Mouse (Mus musculus) kidney, postnatal 36 days (tissue): ENCODE results near the gene Aim2.

Experiments
- DNase-seq, 2 experiments: peaks; one replicate each; pipeline ENCODE4 v3.0.0; 2021 to 2022; ENCODE audit warnings: mixed read lengths in 2 of 2

The Aim2 gene

GRCm38 (mm10) chr1:173391754-173392153 is 41.1 kb downstream of the Aim2 start:
- no peak for DNase-seq

GRCm38 (mm10) chr1:173398323-173398970 is 47.8 kb downstream of the Aim2 start:
- peak; percentile 29 to 86 for DNase-seq

DNA sequence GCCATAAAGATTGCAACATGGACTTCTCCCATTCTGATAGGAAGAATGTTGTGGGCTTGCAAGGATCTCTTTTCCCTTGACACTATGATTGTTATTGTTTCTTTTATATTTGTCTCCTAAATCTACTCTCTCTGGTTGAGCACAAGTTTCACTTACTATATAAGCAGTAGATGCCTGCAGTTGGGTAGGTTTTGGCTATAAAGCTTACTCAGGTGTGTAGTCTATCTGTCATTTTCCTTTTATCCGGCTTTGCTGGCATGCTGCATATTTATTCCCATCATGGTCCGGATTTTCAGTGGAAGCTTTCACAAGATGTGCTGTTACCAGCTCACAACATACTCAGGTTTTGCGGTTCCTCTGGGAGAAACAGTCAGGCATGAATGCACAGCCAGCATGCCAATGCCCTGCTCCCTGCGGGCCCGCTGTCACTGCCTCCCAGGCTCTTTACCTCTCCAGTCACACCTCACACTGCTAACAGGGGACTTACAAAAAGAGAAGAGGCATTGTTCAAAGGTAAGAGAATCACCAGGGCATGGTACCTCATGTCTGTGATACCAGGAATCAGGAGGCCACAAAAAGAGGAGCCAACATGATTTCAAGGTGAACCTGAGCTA is 54.1 kb downstream of the Aim2 start:
- no peak for DNase-seq

GRCm38 (mm10) chr1:173409066-173409465 is 58.4 kb downstream of the Aim2 start:
- no peak for DNase-seq

GRCm38 (mm10) chr1:173411863-173412262 is 61.2 kb downstream of the Aim2 start:
- DNase-seq, result no peak

DNA sequence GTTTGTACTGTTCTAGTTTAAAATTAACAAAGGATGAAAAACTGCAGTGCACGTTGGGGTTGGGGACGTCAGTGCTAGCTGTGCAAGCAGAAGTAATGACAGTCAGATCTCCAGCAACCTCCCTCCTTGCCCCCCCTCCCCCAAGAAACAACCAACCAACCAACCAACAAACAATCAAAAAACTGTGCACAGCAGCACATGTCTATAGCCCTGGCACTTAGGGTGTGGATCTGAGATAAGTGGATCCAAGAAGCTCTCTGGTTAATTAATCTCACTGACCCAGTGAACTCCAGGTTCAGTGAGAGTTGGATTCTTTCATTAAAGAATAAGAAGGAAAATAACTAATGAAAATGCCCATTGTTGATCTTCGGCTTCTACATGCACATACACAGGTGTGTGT is 64.0 kb downstream of the Aim2 start:
- DNase-seq, result no peak

DNA sequence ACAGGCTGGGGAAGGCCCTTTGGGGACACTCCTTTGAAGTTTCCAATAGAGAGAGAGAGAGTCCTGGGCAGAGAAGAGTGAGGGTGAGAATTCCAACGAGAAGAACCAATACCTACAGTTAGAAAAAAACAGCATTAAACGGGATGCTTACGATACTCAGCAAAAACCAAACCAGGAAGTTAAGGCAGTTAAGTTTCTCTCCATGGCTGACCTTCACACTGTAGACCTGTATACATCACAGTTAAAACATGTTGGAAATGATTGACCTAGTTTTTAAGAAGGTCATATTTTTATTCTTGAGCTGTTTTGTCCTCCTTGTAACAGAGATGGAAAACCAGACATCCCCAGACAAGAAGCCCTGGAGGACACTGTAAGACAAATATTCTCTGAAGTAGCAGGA is 67.8 kb downstream of the Aim2 start:
- no peak for DNase-seq

DNA sequence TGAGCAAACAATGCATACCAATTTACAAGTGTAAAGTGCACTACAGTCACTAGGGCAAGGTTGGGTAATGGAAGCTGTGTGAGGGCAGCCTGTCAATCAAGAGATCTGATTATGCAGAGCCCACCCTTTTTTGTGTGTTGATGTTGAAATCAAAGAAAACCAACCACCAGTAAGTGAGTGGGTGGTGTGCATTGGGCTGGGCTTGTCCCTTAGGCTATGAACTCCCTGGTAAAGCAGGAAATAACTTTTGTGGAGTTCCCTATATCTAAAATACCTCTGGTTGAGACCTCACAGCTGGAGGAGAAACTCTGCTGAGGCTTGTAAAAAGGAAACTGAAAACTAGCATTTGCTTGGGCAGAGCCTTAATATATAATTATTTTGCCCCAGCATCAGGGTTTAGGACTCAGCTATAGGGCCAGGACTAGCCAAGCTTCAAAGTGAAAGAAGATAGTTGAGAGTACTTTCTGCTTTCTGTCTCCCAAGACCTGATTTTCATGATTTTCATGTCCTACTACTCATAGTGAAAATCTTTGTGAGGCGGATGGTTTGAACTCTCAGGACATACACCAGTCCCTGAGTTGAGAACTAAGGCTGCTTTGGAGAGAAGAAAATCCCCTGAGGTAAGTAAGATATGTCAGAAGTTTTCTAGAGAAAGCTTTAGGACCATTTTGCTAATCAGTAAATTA is 68.4 kb downstream of the Aim2 start:
- no peak for DNase-seq

DNA sequence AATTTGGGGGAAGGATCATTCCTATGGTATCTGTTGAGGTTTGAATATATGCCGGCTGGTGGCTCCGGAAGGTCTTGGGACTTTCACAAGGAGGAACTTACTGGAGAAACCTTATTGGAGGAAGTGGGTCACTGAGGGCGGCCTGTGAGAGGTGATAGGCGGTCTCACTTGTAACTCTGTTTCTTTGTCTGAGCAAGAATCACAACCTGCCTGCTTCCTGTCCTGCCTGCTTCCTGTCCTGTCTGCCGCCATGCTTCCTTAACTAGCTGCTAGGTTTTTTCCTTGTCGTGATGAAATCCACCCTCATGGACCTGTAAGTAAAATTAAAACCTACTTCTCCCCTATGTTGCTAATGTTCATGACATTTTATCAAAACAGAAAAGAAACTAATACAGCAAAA is 69.7 kb downstream of the Aim2 start:
- peak; percentile 16 for DNase-seq

DNA sequence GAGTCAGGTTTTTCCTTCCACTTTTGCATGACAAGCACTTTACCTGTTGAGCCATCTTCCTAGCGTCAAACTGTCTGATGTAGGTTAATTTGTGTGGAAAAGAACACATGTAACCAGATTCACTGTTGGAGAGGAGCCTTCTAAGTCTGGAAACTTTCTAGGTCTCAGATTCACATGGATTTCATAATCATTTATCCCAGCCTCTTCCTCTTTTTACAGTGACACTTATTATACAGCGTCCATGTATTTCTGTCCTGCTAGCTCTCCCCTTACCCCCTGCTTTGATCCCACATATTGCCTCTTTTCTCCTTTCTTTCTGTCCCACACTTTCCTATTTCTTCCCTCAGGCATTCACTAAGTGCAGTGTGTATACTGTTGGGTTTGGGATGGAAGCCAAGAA is 75.7 kb downstream of the Aim2 start:
- DNase-seq, result no peak

DNA sequence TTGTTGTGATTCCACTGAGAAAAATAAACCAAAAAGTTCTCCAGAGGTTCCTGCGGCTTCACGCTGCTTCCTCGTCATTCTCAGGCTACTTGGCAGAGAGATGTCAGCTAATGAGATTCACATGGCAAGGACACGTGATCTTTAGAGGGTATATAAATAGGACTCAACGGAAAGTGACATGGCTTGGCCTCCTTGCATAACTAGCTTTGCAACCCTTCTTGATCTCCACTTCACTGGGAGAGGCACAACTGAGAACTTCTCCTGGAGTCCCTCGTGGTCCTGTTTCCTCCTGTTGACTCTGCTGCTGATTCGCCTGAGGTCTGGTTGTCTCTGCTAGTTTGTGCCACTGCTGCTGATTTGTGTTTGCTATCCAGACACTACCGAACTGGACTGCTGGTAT is 76.7 kb downstream of the Aim2 start:
- DNase-seq, result no peak

- DNase-seq, result no peak
Measured at GRCm38 (mm10) chr1:173429995-173430699, 79.5 kb downstream of the Aim2 start.

DNA sequence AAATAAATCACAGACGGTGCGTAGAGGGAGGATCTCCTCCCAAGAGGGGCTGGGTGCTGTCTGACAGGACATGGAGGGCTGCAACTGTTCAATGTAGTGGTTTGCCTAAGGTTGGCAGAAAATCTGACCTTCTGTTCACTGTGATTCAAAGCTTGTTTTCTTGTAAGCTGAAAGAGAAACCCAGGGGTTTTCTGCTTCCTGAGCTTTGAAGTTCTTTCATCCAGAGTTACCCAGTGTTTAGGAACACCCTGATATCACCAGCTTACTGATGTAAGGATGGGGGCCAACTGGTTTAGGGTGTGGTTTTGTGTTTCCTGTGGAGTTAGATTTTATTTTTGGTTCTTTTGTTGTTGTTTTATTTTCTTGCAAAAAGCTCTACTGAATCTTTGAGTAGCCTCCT is 81.7 kb downstream of the Aim2 start:
- no peak for DNase-seq

GRCm38 (mm10) chr1:173437161-173437953 is 86.7 kb downstream of the Aim2 start:
- DNase-seq, result no peak

DNA sequence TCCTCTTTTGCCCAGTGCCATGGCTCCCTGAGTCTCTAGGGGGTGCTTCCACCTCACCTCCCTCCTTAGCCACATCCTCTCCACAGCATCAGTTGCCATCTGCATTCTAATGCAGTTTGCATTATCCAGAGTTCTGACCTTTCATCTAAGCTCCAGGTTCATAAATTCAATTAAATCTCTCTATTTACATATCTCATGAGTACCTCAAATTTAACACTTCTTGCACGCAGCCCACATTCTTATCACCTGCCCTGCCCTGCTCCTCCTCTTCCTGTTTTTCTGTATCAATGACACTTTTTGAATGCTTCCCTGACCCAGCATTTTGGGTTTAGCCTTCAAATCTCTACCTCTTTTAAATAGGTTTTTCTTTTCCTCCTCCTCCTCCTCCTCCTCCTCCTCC is 90.0 kb downstream of the Aim2 start:
- DNase-seq, result no peak

GRCm38 (mm10) chr1:173441210-173441609 is 90.5 kb downstream of the Aim2 start:
- DNase-seq, result no peak

DNA sequence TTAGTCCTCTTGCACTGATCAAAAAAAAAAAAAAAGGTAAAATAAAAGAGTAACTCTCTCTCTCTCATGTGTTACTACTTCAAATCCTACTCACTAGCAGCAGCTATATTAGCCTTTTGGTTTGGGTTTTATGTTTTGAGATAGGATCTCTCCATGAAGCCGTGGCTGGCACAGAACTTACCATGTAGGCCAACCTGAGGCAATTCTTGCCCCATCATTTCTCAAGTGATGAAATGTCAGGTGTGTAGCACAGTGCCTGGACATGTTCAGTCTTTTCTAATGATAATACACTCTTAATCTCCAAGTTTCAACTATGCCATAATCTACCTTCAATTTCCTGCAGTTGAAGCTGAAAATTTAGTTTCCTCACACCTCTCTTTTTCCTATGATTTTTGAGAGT is 92.4 kb downstream of the Aim2 start:
- DNase-seq, result no peak

DNA sequence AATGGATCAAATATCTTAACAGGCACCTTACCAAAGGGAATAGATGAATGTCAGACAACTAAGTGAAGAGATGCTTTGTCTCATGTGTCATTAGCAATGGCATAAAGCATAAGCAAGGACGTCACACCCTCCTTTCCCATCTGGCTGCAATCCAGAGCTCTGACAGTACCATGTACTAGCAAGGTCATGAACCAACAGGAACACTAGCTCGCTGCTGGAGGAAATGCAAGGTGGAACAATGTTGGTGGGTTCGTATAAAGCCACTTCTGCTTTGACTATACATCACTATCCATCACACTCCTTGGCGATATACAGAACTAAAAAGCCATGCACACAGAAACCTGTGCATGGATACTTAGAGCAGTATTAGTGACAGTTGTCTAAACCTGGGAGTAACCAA is 96.4 kb downstream of the Aim2 start:
- DNase-seq, result no peak

GRCm38 (mm10) chr1:173450621-173451020 is 99.9 kb downstream of the Aim2 start:
- DNase-seq, result no peak

DNA sequence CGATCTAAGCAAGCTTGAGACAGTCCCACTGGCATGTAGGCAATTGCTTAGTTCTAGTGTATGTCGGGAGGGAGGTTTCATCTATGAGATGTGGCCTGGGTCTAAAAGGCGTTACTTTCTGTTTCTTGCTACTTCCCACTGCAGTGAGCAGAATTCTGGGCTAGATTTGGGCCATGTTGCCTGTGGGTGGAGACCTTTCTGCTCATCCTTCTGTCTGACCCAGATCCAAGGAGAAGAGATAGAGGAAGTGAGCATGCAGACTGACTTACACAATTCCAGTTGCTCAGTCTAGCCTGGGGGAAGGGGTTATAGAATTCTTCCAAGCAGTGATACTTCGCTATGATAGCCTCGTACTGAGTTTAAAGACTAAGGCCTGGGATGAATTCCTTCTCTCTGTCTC is 101.0 kb downstream of the Aim2 start:
- DNase-seq, result no peak

- DNase-seq, result peak; percentile 18 to 30
Measured at GRCm38 (mm10) chr1:173456139-173456754, 105.6 kb downstream of the Aim2 start.

DNA sequence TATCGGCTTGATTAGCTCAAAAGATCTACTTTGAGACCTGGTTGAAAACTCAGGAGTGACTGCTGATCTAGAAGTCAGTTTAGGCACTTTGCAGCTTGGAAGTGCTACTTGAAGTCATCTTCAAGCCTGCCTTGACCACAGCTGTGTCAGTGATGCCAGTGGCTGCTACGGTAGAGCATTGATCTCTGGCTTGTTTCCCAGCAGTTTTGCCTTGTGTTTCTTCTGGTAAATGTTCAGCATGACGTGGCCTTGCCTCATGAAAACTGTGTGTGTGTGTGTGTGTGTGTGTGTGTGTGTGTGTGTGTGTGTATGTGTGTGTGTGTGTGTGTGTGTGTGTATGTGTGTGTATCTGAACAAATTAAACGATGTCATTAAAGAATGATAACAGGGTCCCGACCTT is 106.1 kb downstream of the Aim2 start:
- DNase-seq, result no peak
